Mouse (Mus musculus): ENCODE results near the gene Dhdh. TPM values are rescaled to one million over a fixed set of nuclear protein-coding genes. Genes with fewer than 3 reads are reported as not detected.
A peak's percentile ranks its signal among the peaks of the same experiment; 100 is the strongest.
"Not testable (repeated sequence)": the region's sequence is repeated elsewhere in the genome, so short reads cannot be mapped to it uniquely, and the experiment has no call there.

Dhdh gene
- polyA plus RNA-seq, 1 experiment from 2014 or later, result 4.0 TPM

- H3K4me1 ChIP-seq (ENCODE audit: control insufficient read depth, insufficient read depth, low read depth, low read length), result peaks cover 39% of the 10 kb centered on the region
- H3K27ac ChIP-seq (ENCODE audit: low read depth, low read length), result peak overlapping the region; percentile 78
- H3K4me2 ChIP-seq (ENCODE audit: low read length), result peak overlapping the region; percentile 53
- peaks cover 4% of the 10 kb centered on the region for H3K36me3 ChIP-seq (ENCODE audit: control insufficient read depth, insufficient read depth, low read length)
- no peaks in the 10 kb centered on the region for H3K27me3 ChIP-seq (replicated peaks; ENCODE audit: control insufficient read depth, insufficient read depth, low read length)
- H3K4me3 ChIP-seq (ENCODE audit: low read length), result peak overlapping the region; percentile 60; the same call in 1 of the 2 replicates
- WGBS, result 69% methylated on average over 7 of the region's 7 CpGs
- H3K9ac ChIP-seq (ENCODE audit: low read depth, low read length), result no peak overlapping the region
- H3K9me3 ChIP-seq (ENCODE audit: control insufficient read depth, low read length), result no peaks in the 10 kb centered on the region
- ATAC-seq, result no peak
Observed at GRCm38 (mm10) chr7:45460377-45460776, 28.2 kb downstream of the Dhdh start.

DNA sequence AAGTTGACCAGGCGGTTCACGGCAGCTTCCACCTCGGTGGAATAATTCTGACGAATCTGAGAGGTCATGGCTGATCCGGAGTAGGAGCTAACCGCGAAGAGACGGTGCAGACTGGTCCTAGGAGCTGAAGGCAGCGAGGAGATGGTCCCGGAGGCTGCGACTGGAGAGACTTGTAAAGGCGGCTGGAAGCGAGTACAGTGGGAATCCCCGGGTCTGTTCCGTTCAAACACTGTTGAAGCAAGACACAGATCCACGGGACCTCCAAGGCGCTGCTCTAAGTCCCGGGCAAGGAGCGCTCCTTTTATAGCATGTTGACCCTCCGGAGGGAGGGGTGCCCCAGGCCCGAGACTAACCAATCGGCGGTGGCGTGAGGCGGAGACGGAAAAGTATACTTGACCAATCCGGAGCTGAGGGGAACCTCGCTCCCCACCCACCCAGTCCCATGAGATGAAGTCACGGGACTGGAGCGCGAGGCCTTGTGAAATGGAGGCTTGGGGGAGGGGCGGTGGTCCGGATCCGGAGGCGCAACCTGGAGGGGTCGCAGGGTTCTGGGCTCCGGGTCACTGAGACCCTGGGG is 29.0 kb downstream of the Dhdh start, which contains the start of gene Ftl1:
TSS of gene Ftl1 (minus strand) at position 321 of the 577 bp plus-strand sequence.
- H3K4me1 ChIP-seq (ENCODE audit: control insufficient read depth, insufficient read depth, low read depth, low read length), result peaks cover 33% of the 10 kb centered on the region
- peak within 1 kb of the TSS; percentile 60 for H3K4me3 ChIP-seq (ENCODE audit: low read length)
- peak; percentile 96 for ATAC-seq
- peak within 1 kb of the TSS; percentile 93 for H3K27ac ChIP-seq (ENCODE audit: low read depth, low read length)
- H3K36me3 ChIP-seq (ENCODE audit: control insufficient read depth, insufficient read depth, low read length); H3K9me3 ChIP-seq (ENCODE audit: control insufficient read depth, low read length); H3K27me3 ChIP-seq (replicated peaks; ENCODE audit: control insufficient read depth, insufficient read depth, low read length): not testable (repeated sequence)
- peak within 1 kb of the TSS; percentile 90 for H3K4me2 ChIP-seq (ENCODE audit: low read length)
- under 1% methylated on average over 24 of the region's 37 CpGs for WGBS
- H3K9ac ChIP-seq (ENCODE audit: low read depth, low read length), result peak within 1 kb of the TSS; percentile 68

DNA sequence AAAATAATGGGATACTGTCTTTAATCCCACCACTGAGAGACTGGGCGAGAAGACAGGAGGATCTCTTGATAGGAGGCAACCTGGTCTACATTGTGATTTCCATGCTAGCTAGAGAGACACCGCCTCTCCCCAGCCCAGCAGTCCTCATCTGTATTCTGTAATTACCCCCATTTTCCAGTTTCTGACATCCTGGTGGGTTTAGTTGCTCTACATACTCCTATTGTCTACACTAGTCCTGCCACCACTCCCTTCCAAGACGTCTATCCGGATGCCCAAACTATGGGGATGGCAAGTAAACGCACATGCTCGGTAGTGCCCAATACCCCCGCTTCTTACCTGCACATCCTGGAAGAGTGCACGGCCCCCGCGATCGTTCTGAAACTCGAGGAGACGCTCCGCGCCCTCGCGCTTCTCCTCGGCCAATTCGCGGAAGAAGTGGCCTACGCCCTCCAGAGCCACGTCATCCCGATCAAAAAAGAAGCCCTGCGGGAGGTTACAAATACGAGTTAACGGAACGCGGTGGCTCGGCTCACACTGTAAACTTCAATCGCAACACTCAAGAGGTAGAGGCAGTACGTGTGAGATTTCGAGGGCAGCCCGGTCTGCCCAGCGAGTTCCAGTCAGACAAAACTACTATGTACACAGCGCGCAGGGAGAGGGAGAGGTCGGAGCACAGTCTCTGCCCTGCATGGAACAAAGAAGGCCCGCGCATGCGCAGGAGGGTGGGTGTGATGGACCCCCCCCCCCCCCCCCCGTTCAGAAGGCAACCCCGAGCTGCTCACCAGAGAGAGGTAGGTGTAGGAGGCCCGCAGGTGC is 29.6 kb downstream of the Dhdh start:
- no peaks in the 10 kb centered on the region for H3K9me3 ChIP-seq (ENCODE audit: control insufficient read depth, low read length)
- peak overlapping the region; percentile 60 for H3K4me3 ChIP-seq (ENCODE audit: low read length)
- H3K9ac ChIP-seq (ENCODE audit: low read depth, low read length), result peak overlapping the region; percentile 68
- H3K4me1 ChIP-seq (ENCODE audit: control insufficient read depth, insufficient read depth, low read depth, low read length), result peaks cover 33% of the 10 kb centered on the region
- H3K36me3 ChIP-seq (ENCODE audit: control insufficient read depth, insufficient read depth, low read length), result peaks cover 15% of the 10 kb centered on the region
- H3K27ac ChIP-seq (ENCODE audit: low read depth, low read length), result peak overlapping the region; percentile 93
- peak; percentile 66 for ATAC-seq
- H3K4me2 ChIP-seq (ENCODE audit: low read length), result peak overlapping the region; percentile 90
- WGBS, result under 1% methylated on average over 42 of the region's 43 CpGs
- no peaks in the 10 kb centered on the region for H3K27me3 ChIP-seq (replicated peaks; ENCODE audit: control insufficient read depth, insufficient read depth, low read length)

GRCm38 (mm10) chr7:45457204-45458060 is 31.2 kb downstream of the Dhdh start:
- ATAC-seq, result no peak
- H3K4me3 ChIP-seq (ENCODE audit: low read length), result peak overlapping the region; percentile 60
- H3K4me1 ChIP-seq (ENCODE audit: control insufficient read depth, insufficient read depth, low read depth, low read length), result peaks cover 33% of the 10 kb centered on the region
- H3K4me2 ChIP-seq (ENCODE audit: low read length), result peak overlapping the region; percentile 90
- H3K27me3 ChIP-seq (replicated peaks; ENCODE audit: control insufficient read depth, insufficient read depth, low read length), result no peaks in the 10 kb centered on the region
- H3K36me3 ChIP-seq (ENCODE audit: control insufficient read depth, insufficient read depth, low read length), result peaks cover 16% of the 10 kb centered on the region
- H3K9me3 ChIP-seq (ENCODE audit: control insufficient read depth, low read length), result no peaks in the 10 kb centered on the region
- peak overlapping the region; percentile 68 for H3K9ac ChIP-seq (ENCODE audit: low read depth, low read length)
- 63% methylated on average over 9 of the region's 10 CpGs for WGBS
- peak overlapping the region; percentile 93 for H3K27ac ChIP-seq (ENCODE audit: low read depth, low read length)

DNA sequence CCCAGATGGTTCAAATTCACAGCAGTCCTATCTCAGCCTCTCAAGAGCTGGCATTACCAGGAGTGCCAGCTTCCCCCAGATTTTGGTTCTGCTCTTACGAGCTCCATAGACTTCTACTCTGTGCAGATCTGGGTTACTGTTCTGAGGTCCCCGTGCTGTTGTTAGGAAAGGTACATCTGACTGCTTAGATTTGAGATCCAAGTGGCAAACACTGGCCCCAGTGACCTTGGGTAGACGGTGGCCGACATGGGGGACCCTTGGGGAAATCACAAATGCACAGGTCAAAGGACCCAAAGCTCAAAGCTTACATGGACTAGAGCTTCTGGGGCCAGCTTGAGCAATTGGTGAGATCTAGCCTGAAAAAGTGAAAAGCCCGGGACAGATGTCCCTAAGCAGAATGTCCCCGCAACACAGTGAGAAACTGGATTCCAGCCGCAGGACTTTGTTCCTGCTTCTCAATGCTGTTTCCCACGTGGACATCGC is 31.8 kb downstream of the Dhdh start:
- Histone ChIP-seq H3K9ac (ENCODE audit: low read depth, low read length) (peak overlapping the region; percentile 25), H3K27me3 (replicated peaks; ENCODE audit: control insufficient read depth, insufficient read depth, low read length) (no peaks in the 10 kb centered on the region), H3K36me3 (ENCODE audit: control insufficient read depth, insufficient read depth, low read length) (peaks cover 16% of the 10 kb centered on the region), H3K9me3 (ENCODE audit: control insufficient read depth, low read length) (no peaks in the 10 kb centered on the region), H3K4me2 (ENCODE audit: low read length) (peak overlapping the region; percentile 90), H3K4me1 (ENCODE audit: control insufficient read depth, insufficient read depth, low read depth, low read length) (peaks cover 33% of the 10 kb centered on the region), H3K27ac (ENCODE audit: low read depth, low read length) (peak overlapping the region; percentile 40; the same call in 1 of the 2 replicates), H3K4me3 (ENCODE audit: low read length) (peak overlapping the region; percentile 60; the same call in 1 of the 2 replicates)
- no peak for ATAC-seq
- WGBS, result 51% methylated on average over 9 of the region's 9 CpGs

DNA sequence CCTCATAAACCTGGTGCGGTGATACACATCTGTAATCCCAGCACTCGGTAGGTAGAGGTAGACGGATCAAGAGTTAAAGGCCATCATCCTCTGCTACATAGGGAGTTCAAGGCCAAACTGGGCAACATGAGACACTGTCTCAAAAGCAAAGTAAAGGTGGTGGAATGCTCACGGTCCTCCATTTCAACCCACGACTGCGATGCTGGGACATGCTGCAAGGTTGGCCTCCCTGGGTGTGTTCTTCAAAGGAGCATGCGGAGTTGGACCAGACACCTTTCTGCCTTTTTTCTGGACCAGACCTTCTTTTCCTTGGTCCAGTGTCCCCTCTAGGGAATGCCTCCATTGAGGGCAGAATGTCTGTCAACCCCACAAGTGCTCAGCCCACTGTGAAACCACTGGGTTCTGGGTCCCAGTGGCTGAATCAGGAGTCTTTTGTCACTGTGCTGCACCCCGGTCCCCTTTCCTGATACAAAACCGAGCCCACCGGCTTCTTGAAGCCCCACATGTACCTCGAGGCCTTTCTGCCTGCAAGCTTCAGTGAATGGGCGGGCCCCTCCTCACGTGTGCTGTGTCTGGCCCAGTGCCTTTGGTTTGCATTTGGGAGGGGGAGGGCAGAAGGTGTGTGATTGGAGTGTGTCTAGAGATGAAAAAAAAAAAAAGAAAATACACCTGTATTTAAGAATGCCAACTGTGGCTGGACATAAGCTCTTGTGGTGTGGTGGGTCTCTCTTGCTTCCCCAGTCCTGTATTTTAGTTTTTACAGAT is 32.5 kb downstream of the Dhdh start:
- H3K4me1 ChIP-seq (ENCODE audit: control insufficient read depth, insufficient read depth, low read depth, low read length), result peaks cover 33% of the 10 kb centered on the region
- H3K9me3 ChIP-seq (ENCODE audit: control insufficient read depth, low read length), result no peaks in the 10 kb centered on the region
- H3K36me3 ChIP-seq (ENCODE audit: control insufficient read depth, insufficient read depth, low read length), result peaks cover 15% of the 10 kb centered on the region
- no peak for ATAC-seq
- no peaks in the 10 kb centered on the region for H3K27me3 ChIP-seq (replicated peaks; ENCODE audit: control insufficient read depth, insufficient read depth, low read length)
- 78% methylated on average over 13 of the region's 13 CpGs for WGBS
- H3K9ac ChIP-seq (ENCODE audit: low read depth, low read length), result no peak overlapping the region; the same call in 1 of the 2 replicates
- no peak overlapping the region for H3K4me2 ChIP-seq (ENCODE audit: low read length)
- H3K27ac ChIP-seq (ENCODE audit: low read depth, low read length), result no peak overlapping the region
- no peak overlapping the region for H3K4me3 ChIP-seq (ENCODE audit: low read length)

- H3K9ac ChIP-seq (ENCODE audit: low read depth, low read length), result no peak overlapping the region
Observed at GRCm38 (mm10) chr7:45454971-45455370, 33.6 kb downstream of the Dhdh start.

DNA sequence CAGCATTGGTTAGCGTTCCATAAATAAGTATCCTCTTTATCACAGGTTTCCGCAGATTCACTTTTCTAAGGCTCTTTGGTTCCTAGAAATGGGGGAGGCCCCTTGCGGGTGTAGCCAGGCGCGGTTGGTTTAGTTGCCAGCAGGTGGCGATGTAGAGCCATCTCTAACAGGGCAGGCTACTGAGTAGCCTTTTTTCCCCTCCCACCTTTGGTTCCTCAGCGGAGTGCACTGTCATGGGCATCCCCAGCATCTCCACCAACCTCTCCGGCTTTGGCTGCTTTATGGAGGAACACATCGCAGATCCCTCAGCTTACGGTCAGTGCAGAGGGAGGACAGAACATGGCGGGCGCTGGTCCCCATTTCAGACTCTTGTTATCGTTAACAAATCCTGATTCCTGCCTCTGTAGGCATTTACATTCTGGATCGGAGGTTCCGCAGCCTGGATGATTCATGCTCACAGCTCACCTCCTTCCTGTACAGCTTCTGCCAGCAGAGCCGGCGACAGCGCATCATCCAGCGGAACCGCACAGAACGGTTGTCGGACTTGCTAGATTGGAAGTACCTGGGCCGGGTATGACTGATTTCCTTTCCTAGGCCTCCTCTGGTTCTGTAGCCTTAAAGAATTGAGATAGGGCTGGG is 37.1 kb downstream of the Dhdh start:
- 55% methylated on average over 23 of the region's 23 CpGs for WGBS
- H3K4me2 ChIP-seq (ENCODE audit: low read length), result no peak overlapping the region
- no peak overlapping the region for H3K4me3 ChIP-seq (ENCODE audit: low read length)
- H3K36me3 ChIP-seq (ENCODE audit: control insufficient read depth, insufficient read depth, low read length), result peaks cover 15% of the 10 kb centered on the region
- peak; percentile 72 for ATAC-seq
- H3K27me3 ChIP-seq (replicated peaks; ENCODE audit: control insufficient read depth, insufficient read depth, low read length), result no peaks in the 10 kb centered on the region
- peak overlapping the region; percentile 20; the same call in 1 of the 2 replicates for H3K9ac ChIP-seq (ENCODE audit: low read depth, low read length)
- peaks cover 4% of the 10 kb centered on the region for H3K4me1 ChIP-seq (ENCODE audit: control insufficient read depth, insufficient read depth, low read depth, low read length)
- H3K27ac ChIP-seq (ENCODE audit: low read depth, low read length), result no peak overlapping the region
- H3K9me3 ChIP-seq (ENCODE audit: control insufficient read depth, low read length), result no peaks in the 10 kb centered on the region

More at GRCm38 (mm10) chr7:45454971-45455370, 33.6 kb downstream of the Dhdh start:
- no peak for ATAC-seq
- Histone ChIP-seq H3K4me1 (ENCODE audit: control insufficient read depth, insufficient read depth, low read depth, low read length) (peaks cover 22% of the 10 kb centered on the region), H3K4me3 (ENCODE audit: low read length) (no peak overlapping the region), H3K9me3 (ENCODE audit: control insufficient read depth, low read length) (no peaks in the 10 kb centered on the region), H3K4me2 (ENCODE audit: low read length) (no peak overlapping the region), H3K36me3 (ENCODE audit: control insufficient read depth, insufficient read depth, low read length) (peaks cover 15% of the 10 kb centered on the region), H3K27ac (ENCODE audit: low read depth, low read length) (no peak overlapping the region), H3K27me3 (replicated peaks; ENCODE audit: control insufficient read depth, insufficient read depth, low read length) (no peaks in the 10 kb centered on the region)
- WGBS, result 88% methylated on average over 15 of the region's 15 CpGs
